Mouse (Mus musculus): Measurements from ENCODE around the gene Ache. TPM values are rescaled to one million over a fixed set of nuclear protein-coding genes. Genes with fewer than 3 reads are reported as not detected.

Ache gene
- polyA plus RNA-seq, 1 experiment from 2014 or later: 17.2 TPM

DNA sequence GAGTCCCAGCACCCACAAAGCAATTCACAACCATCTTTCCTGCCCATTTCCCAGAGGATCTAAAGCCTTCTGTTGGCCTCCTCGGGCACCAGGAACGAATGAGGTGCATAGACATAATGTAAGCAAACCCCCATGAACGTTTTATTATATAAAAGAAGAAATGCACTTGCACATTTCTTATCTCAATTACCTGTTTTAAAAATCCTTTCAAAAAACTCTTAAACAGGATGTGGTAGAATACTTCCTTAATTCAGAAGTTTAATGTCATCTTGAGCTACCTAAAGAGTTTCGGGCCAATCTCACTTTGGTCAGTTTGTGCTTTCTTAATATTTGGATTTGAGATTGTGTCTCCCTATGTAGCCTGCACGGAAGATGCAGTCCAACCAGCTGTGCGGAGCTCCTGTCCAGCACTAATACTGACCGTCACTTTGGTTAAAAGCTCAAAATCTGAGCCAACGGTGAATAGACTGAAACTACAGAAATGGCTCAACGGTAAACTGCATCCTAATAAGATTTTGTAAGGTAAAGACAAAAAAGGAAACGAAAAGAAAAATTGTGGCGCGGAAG, 19.2 kb downstream of the Ache start:
- no peak for ATAC-seq
- H3K4me2 ChIP-seq (ENCODE audit: low read length): peak overlapping the region; percentile 91
- H3K4me1 ChIP-seq (replicated peaks; ENCODE audit: control insufficient read depth, insufficient read depth, low read length): peaks cover 25% of the 10 kb centered on the region
- no peaks in the 10 kb centered on the region for H3K27me3 ChIP-seq (replicated peaks; ENCODE audit: control insufficient read depth, insufficient read depth, low read length)
- peak overlapping the region; percentile 98 for H3K9ac ChIP-seq (replicated peaks; ENCODE audit: low read depth, low read length)
- peak overlapping the region; percentile 92 for H3K27ac ChIP-seq (ENCODE audit: low read length)
- H3K9me3 ChIP-seq (ENCODE audit: control insufficient read depth, low read length): no peaks in the 10 kb centered on the region
- peaks cover 14% of the 10 kb centered on the region for H3K36me3 ChIP-seq (ENCODE audit: control insufficient read depth, insufficient read depth)
- WGBS: 10% methylated on average over 12 of the region's 12 CpGs
- H3K4me3 ChIP-seq (replicated peaks; ENCODE audit: low read length): peak overlapping the region; percentile 86

GRCm38 (mm10) chr5:137307071-137307912, 20.0 kb downstream of the Ache start, which contains the start of gene Srrt:
Srrt (minus strand) TSS chr5:137307674.
- peak; percentile 91 for ATAC-seq
- no peaks in the 10 kb centered on the region for H3K27me3 ChIP-seq (replicated peaks; ENCODE audit: control insufficient read depth, insufficient read depth, low read length)
- peak within 1 kb of the TSS; percentile 95 for H3K27ac ChIP-seq (ENCODE audit: low read length)
- H3K4me3 ChIP-seq (replicated peaks; ENCODE audit: low read length): peak within 1 kb of the TSS; percentile 86
- H3K9me3 ChIP-seq (ENCODE audit: control insufficient read depth, low read length): no peaks in the 10 kb centered on the region
- WGBS: under 1% methylated on average over 66 of the region's 72 CpGs
- peaks cover 6% of the 10 kb centered on the region for H3K36me3 ChIP-seq (ENCODE audit: control insufficient read depth, insufficient read depth)
- peak within 1 kb of the TSS; percentile 91 for H3K4me2 ChIP-seq (ENCODE audit: low read length)
- peaks cover 25% of the 10 kb centered on the region for H3K4me1 ChIP-seq (replicated peaks; ENCODE audit: control insufficient read depth, insufficient read depth, low read length)
- H3K9ac ChIP-seq (replicated peaks; ENCODE audit: low read depth, low read length): peak within 1 kb of the TSS; percentile 98

- Histone ChIP-seq H3K4me3 (replicated peaks; ENCODE audit: low read length) (peak overlapping the region; percentile 86), H3K9ac (replicated peaks; ENCODE audit: low read depth, low read length) (peak overlapping the region; percentile 98; the same call in 1 of the 2 replicates), H3K9me3 (ENCODE audit: control insufficient read depth, low read length) (no peaks in the 10 kb centered on the region), H3K4me2 (ENCODE audit: low read length) (peak overlapping the region; percentile 66), H3K4me1 (replicated peaks; ENCODE audit: control insufficient read depth, insufficient read depth, low read length) (peaks cover 29% of the 10 kb centered on the region), H3K27ac (ENCODE audit: low read length) (peak overlapping the region; percentile 95), H3K27me3 (replicated peaks; ENCODE audit: control insufficient read depth, insufficient read depth, low read length) (no peaks in the 10 kb centered on the region), H3K36me3 (ENCODE audit: control insufficient read depth, insufficient read depth) (no peaks in the 10 kb centered on the region)
- ATAC-seq: no peak
- 96% methylated on average over 4 of the region's 4 CpGs for WGBS
These were observed 21.0 kb downstream of the Ache start for GRCm38 (mm10) chr5:137308356-137308755.

- Histone ChIP-seq H3K4me3 (replicated peaks; ENCODE audit: low read length) (peak overlapping the region; percentile 40), H3K9ac (replicated peaks; ENCODE audit: low read depth, low read length) (peak overlapping the region; percentile 61), H3K9me3 (ENCODE audit: control insufficient read depth, low read length) (no peaks in the 10 kb centered on the region), H3K36me3 (ENCODE audit: control insufficient read depth, insufficient read depth) (peaks cover under 1% of the 10 kb centered on the region; the same call in 1 of the 2 replicates), H3K27me3 (replicated peaks; ENCODE audit: control insufficient read depth, insufficient read depth, low read length) (no peaks in the 10 kb centered on the region), H3K27ac (ENCODE audit: low read length) (no peak overlapping the region), H3K4me1 (replicated peaks; ENCODE audit: control insufficient read depth, insufficient read depth, low read length) (peaks cover 24% of the 10 kb centered on the region), H3K4me2 (ENCODE audit: low read length) (peak overlapping the region; percentile 61)
- peak; percentile 45 for ATAC-seq
- WGBS: 2% methylated on average over 22 of the region's 22 CpGs
These were observed 26.3 kb downstream of the Ache start for GRCm38 (mm10) chr5:137313466-137314192.

GRCm38 (mm10) chr5:137314193-137315083, 27.1 kb downstream of the Ache start, which contains the start of gene Trip6:
Trip6 (minus strand) TSS chr5:137314404.
- peaks cover 2% of the 10 kb centered on the region; the same call in 1 of the 2 replicates for H3K36me3 ChIP-seq (ENCODE audit: control insufficient read depth, insufficient read depth)
- WGBS: 15% methylated on average over 30 of the region's 30 CpGs
- H3K27ac ChIP-seq (ENCODE audit: low read length): peak within 1 kb of the TSS; percentile 51; the same call in 1 of the 2 replicates
- peak; percentile 90 for ATAC-seq
- H3K9me3 ChIP-seq (ENCODE audit: control insufficient read depth, low read length): no peaks in the 10 kb centered on the region
- H3K4me1 ChIP-seq (replicated peaks; ENCODE audit: control insufficient read depth, insufficient read depth, low read length): peaks cover 24% of the 10 kb centered on the region
- H3K4me2 ChIP-seq (ENCODE audit: low read length): peak within 1 kb of the TSS; percentile 61
- peak within 1 kb of the TSS; percentile 61 for H3K9ac ChIP-seq (replicated peaks; ENCODE audit: low read depth, low read length)
- peak within 1 kb of the TSS; percentile 40 for H3K4me3 ChIP-seq (replicated peaks; ENCODE audit: low read length)
- no peaks in the 10 kb centered on the region for H3K27me3 ChIP-seq (replicated peaks; ENCODE audit: control insufficient read depth, insufficient read depth, low read length)

DNA sequence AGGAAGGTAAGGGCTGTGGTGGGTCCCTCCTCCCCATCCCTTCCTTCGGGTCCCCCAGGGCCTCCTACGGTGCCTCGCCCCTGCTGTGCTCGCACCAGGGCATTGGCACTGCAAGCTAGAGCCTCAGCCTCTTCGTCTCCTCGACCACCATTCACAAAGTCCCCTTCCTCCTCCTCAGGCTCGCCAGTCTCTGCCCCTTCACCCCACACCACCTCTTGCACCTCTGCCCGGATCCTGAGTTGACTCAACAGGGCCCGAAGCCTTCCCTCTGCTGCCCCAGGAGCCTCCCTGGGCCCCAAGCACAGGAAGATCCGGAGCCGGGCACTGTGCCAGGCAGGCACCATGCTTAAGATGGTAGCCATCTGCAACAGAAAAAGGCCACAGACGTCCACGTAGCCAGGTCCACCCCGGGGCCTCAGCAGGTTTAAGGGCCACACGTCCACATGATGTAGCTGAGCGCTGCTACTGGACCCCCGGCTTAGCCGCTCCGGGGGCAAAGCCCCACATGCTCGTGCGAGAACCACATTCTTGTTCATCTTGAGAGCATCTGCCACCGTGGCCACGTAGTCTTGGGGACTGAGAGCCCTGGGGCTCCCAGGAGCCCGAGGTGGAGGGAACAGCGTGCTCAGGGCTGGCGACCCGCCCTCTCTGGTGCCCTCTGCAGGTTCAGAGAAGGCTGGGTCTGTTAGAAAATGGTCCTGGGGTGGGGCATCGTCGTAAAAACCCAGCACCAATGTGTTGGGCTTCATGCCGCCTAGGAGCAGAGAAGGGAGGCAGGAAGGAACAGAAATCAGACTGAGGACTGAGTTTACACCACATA, 28.0 kb downstream of the Ache start:
- H3K27ac ChIP-seq (ENCODE audit: low read length): no peak overlapping the region
- H3K9me3 ChIP-seq (ENCODE audit: control insufficient read depth, low read length): no peaks in the 10 kb centered on the region
- H3K4me3 ChIP-seq (replicated peaks; ENCODE audit: low read length): no peak overlapping the region
- H3K36me3 ChIP-seq (ENCODE audit: control insufficient read depth, insufficient read depth): peaks cover 2% of the 10 kb centered on the region; the same call in 1 of the 2 replicates
- WGBS: 37% methylated on average over 27 of the region's 30 CpGs
- H3K9ac ChIP-seq (replicated peaks; ENCODE audit: low read depth, low read length): 0 out of 2 replicates have a peak overlapping the region, but pooled peaks have one; percentile 16
- no peak for ATAC-seq
- peaks cover 24% of the 10 kb centered on the region for H3K4me1 ChIP-seq (replicated peaks; ENCODE audit: control insufficient read depth, insufficient read depth, low read length)
- no peaks in the 10 kb centered on the region for H3K27me3 ChIP-seq (replicated peaks; ENCODE audit: control insufficient read depth, insufficient read depth, low read length)
- no peak overlapping the region for H3K4me2 ChIP-seq (ENCODE audit: low read length)

GRCm38 (mm10) chr5:137317361-137317760, 30.0 kb downstream of the Ache start:
- H3K27ac ChIP-seq (ENCODE audit: low read length): no peak overlapping the region
- no peak for ATAC-seq
- 87% methylated on average over 8 of the region's 8 CpGs for WGBS
- H3K9me3 ChIP-seq (ENCODE audit: control insufficient read depth, low read length): no peaks in the 10 kb centered on the region
- H3K27me3 ChIP-seq (replicated peaks; ENCODE audit: control insufficient read depth, insufficient read depth, low read length): no peaks in the 10 kb centered on the region
- H3K4me2 ChIP-seq (ENCODE audit: low read length): no peak overlapping the region
- H3K4me3 ChIP-seq (replicated peaks; ENCODE audit: low read length): no peak overlapping the region
- no peak overlapping the region for H3K9ac ChIP-seq (replicated peaks; ENCODE audit: low read depth, low read length)
- peaks cover 2% of the 10 kb centered on the region; the same call in 1 of the 2 replicates for H3K36me3 ChIP-seq (ENCODE audit: control insufficient read depth, insufficient read depth)
- peaks cover 24% of the 10 kb centered on the region for H3K4me1 ChIP-seq (replicated peaks; ENCODE audit: control insufficient read depth, insufficient read depth, low read length)

DNA sequence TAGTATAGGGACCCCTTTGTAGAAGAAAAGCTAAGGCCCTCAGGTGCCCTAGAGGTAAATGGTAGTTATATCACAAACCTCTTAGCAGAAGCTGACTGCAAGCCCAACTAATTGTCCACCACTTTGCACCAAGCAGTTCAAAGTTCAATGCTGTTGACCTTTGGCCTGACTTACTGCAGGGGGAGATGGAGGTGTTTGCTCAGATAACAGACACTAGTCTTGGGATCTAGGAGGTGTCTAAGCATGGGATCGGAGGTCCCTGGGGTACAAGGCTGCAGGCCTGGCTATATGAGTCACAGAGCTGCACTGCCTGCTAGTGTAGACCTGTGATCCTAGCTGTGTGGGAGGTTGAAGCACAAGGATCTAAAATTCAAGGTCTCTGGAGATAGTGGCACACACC, 31.3 kb downstream of the Ache start:
- no peak overlapping the region for H3K9ac ChIP-seq (replicated peaks; ENCODE audit: low read depth, low read length)
- H3K4me1 ChIP-seq (replicated peaks; ENCODE audit: control insufficient read depth, insufficient read depth, low read length): peaks cover 20% of the 10 kb centered on the region
- no peak overlapping the region for H3K27ac ChIP-seq (ENCODE audit: low read length)
- no peak overlapping the region for H3K4me2 ChIP-seq (ENCODE audit: low read length)
- H3K36me3 ChIP-seq (ENCODE audit: control insufficient read depth, insufficient read depth): peaks cover 2% of the 10 kb centered on the region; the same call in 1 of the 2 replicates
- 92% methylated on average over 1 of the region's 1 CpGs for WGBS
- no peak for ATAC-seq
- H3K4me3 ChIP-seq (replicated peaks; ENCODE audit: low read length): no peak overlapping the region
- no peaks in the 10 kb centered on the region for H3K27me3 ChIP-seq (replicated peaks; ENCODE audit: control insufficient read depth, insufficient read depth, low read length)
- H3K9me3 ChIP-seq (ENCODE audit: control insufficient read depth, low read length): no peaks in the 10 kb centered on the region
